Mouse (Mus musculus) embryo, embryonic 11.5 days (tissue): ENCODE data around the gene B3gat1.

Source experiments
- DNase-seq: peaks from one replicate; pipeline ENCODE4 v3.0.0-alpha.2; 2012; ENCODE audit warnings: low read depth, low spot score

B3gat1 gene

DNA sequence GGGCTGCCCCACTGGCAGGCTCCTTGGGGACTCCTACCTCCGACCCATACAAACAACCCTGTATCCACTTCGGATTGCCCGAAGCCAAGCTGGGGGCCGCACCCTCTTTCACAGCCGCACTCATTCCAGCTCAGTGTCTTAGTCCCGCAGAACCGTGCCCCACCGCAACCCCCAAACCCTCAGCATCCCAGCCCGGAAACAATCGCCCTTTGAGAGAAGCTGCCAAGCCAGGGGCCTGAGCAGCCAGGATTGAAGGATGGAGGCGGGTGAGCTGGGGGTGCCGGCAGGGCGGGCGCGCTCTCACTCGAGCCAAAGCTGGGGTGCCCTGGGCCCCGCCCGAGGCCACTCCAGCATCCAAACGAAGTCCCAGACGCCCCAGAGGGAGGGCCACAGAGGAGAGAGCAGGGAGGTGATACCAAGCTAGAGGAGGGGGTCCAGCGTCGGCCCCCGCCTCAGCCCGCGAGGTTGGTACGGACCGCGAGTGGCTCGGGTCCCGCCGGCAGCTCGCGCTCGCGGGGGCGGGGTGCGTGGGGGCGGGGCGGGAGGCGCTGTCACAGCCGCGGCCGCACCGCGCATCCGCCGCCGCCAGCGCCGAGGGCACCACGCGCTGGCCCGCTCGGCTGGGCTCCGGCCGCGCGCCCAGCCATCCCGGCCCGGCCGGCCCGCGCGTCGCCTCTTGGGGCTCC lies at the start of gene B3gat1:
Gene B3gat1, plus strand, starts transcription at position 523 of the 686 bp plus-strand sequence.
- DNase-seq = no peak

DNA sequence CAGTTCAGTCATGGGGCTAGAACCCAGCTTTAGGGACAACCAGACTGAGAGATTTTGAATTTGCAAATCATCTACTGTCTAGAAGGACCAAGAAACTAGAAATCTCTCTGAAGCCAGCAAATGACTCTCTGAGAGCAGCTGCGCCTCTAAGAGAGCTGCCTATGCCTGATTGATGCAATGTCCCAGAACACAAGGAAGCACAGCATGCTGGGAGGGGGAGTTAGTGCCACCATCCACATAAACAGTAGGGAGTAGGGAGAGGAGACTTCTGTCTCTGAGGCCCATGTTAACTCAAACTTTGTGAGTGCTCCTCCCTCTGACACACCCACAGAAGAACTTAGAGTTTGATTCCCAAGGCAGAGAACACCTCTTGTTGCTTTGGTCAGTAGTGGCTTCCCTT lies 44.4 kb upstream of the B3gat1 start:
- DNase-seq = no peak

DNA sequence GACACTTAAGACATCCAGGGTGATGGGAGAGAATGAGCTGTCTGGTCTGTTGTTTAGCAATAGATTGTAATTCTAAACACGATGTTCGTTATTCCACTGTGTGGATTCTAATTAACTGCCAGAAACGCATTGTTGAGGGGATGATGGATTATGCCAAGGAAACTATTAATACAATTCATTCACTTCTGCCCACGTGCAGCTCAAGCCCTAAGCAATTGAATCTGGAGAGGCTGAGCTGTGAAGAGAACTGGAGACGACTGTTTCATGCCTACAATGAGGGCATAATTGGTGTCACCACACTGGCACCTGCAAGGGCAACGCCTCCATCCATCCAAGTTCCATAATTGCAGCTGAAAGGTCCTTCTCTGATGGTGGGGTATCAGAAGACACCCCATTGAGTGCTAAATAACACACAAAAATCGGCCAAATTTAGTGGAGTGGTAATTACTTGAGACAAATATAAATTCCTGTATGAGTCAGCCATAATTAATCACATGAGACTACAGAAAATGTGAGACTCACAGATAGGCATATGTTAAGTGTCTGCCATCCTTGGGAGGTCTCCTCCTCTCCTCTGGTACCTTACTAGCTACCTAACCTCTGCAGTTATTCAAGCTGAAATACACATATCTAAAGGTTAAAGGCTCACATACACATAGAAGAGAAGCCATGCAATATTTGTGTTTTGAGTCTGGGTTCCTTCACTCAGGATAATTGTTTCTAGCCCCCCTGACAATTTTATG lies 43.4 kb upstream of the B3gat1 start:
- no peak for DNase-seq

DNA sequence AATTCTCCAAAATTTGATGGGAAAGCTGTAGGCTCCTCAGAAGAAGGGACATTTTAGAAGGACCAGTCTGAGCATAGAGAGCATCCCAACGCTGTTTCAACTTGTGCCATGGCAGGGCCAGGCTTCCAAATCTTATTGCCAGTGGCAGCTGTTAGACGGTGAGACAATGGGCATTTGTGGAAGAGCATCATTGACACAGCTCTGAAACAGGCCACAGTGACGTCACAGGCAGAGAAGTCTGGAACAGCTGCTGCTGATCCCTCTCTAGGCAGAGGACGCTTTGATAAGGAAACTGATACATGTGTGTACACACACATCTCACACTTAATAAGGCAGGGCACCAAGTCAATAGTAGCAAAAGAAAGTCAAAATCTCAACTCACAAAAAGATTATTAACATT lies 40.9 kb upstream of the B3gat1 start:
- no peak for DNase-seq

DNA sequence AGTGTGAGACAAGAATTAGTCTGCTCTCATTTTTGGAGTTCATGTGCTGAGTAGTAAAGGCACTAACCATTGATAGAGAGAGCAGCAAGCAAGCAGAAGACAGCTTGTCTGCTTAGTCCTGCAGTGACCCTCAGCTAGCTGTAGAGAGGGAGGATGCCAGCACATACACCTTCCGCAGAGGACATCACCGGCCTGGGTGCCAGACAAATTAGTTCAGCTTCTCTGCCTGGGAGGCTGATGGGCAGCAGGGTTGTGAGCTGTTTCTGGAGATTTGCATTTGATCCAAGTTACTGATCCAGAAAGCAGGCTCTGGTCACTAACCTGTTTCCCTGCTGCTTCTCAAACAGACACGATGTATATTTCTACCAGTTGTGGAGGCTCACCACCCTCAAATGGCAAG lies 38.9 kb upstream of the B3gat1 start:
- DNase-seq = no peak

DNA sequence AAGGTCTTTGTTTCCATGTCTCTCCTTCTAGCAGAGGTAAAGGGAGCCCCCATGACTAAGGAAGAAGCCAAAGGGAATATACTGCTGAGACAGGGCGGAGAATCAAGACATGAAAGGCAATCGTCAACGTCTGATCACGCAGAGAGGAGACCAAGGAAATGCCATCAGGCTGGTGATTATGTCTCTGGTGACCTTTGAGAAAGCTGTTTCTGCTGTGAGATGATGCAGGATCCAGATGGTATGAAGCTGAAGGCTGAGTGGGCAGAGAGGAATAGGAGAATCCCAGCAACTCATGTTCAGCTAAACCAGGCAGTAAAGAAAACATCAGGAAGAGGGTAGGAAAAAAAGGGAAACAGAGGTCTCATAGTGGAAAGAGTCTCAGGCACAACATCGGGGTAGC lies 38.4 kb upstream of the B3gat1 start:
- DNase-seq = no peak

DNA sequence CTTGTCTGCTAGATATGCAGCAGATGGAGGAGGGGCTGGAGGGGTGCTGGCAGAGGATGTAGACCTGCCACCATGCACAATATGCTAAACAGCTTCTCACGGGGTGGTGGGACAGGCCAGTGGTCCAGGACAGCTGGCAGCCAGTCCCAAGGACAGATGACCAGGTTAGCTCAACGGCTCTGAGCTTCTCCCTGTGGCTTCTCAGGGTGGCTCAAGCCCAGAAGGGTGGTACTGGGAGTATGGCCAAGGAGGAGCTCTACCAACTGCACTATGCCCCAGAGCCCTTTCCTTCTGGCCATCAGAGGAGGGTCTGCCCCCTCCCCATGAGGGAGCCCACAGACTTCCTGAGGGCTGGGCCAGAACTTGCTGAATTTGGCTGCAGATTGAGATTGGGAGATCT lies 35.2 kb upstream of the B3gat1 start:
- DNase-seq = no peak

DNA sequence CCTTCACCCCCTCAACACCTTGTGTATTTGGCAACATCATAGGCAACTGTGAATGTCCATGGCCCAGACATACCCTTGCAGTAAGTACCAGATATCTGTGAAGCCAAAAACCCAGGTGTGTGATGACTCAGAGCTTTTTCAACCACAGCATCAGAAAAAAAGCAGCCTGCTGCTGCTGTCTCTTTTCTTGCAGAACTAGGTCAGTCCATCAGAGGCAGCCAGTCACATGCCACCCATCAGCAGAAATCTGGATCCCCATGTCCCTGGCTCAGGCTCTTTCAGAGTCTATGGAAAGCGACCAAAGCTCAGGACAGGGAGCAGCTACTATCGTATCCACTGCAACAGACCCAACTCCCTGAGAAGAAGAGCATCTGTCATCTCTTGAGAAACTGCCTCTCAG lies 33.2 kb upstream of the B3gat1 start:
- DNase-seq = no peak

DNA sequence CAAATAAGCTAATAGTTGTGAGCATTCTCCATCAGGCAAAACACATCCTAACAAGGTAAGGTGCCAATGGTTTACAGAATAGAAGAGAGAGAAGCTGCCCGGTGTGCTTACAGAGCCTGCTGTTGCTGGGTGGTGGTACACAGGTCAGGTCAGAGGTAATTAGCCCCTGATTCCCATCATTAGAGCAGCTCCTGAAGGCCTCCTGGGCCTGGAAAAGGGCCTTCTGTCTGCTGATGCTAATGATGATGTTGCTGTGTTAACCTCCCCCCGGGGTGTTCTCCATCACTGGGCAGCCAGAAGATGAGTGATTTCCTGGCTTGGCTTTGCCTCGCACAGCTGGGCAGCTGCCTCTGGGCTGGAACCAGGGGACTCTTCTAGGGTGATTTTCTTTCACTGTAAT lies 15.1 kb upstream of the B3gat1 start:
- DNase-seq = no peak

DNA sequence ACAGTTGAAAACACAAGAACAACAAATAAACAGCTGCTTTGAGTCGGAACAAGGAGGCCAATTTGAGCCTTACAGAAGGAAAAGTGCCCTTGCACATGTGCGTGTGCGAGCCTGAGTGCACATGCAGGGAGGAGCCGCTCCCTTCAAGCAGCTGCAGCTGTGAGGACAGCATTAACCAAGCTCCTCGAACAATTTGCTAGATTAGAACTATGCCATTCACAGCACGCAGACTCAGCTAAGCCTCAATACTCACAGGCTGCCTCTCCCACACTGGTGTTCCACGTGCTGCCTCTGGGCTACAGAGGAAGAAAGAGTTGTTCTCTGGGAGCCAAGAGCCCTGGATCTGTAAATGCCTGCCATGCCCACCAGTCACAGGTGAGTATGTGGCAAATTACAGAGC lies 11.8 kb upstream of the B3gat1 start:
- no peak for DNase-seq

DNA sequence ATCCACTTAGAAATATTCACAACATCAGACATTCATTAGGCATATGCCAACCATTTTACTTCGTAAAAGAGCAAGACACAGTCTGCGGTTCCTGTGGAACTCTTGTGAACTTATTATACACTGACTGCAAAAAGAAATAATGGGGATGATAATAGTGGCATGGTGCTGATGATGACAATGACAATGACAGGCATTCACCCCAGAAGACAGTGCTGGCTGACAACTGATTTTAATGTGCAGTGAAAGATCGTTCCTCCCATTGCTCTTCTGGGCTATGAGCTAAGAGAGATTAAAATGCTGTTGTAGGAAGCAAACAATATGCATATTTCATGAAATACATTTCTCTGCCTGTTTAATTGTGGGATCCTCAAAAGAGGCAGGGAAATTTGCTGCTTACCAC lies 7.8 kb upstream of the B3gat1 start:
- DNase-seq = no peak

DNA sequence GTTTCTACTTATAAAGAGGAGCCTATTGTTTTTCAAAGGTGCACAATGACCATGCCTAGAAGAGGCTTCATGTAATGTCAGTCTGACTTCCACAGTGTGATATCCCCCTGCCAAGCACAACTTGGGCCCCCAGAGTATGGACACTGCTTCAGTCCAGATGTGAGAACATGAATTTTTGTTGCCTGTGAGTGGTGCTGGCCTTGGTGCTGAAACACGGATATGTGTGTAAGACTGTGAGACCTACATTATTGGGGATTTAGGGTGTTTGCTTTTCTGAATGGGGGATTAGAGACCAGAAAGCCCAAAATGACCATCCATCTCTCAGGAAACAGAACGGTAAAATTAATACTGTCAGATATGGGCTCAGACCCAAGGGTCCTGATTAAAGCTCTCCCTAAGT lies 6.1 kb upstream of the B3gat1 start:
- DNase-seq = peak; percentile 54

DNA sequence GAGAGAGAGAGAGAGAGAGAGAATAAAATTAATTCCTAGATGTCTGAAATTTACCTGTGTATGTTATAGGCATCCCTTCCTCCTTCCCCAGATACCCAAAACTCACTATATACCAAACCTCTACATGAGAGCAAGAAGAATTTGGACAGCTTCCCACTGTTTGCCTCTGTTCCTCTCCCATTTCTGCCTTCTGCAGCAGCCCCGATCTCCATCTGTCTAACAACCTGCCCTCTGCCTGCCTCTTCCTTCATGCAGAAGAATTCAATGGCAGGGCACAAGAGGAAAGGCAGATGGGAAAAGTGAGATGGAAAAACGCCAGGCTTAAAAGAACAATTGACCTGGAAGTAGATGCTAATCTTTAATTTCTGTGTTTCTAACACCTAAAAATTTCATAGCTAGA lies 5.0 kb upstream of the B3gat1 start:
- no peak for DNase-seq

DNA sequence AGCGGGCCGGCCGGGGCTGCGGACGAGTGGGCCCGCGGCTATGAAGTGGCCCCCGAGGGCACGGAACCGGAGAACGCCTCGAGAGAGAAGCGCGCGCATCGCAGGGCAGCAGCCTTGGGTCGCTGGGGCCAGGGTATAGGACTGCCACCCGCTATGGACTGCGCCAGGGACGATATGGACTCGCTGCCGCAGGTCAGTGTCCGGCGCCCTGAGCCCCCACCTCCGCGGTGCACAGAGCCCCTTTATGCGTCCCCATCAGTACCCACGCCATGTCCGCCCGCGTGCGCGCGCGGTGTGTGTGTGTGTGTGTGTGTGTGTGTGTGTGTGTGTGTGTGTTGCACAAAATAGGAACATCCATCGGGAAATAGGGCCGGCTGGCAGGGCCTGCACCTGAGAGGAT lies 458 bp downstream of the B3gat1 start:
- DNase-seq = no peak

DNA sequence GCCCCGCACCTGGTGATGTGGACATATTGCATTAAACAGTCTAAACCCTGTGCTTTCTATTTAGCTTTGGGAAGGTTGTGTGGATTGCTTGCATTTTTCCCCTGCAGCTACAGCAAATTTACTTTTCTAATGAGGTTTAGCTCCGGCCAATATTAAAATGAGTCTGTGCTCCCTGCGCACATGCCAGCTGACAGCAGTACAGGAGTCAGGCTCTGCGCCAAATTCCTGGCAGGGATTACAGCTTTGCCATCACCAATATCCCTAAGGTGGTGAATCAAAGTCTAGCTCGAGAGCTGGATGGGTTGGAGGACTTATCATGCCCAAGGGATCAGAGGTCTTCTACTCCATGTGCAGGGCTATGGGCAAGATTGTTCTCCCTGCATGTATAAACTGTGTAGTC lies 3.6 kb downstream of the B3gat1 start:
- DNase-seq = no peak

DNA sequence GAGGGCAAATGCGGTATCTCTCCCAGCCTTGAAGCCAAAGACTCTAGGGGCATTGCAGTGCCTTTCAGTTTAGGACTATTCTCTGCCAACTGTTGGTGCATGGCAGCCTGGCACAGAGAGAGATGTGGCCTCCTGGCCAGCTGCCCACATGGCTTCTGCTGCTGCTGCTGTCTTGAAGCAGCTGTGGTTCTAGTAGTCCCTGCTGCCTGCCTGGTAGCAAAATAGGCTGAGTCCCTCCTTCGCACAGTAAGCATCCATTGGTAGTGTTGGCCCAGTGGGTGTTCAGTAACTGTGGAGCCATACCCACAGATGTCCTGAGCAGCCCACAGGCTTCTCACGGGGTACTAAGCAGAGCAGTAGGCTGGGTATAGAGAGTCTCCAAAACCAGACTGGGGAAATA lies 9.3 kb downstream of the B3gat1 start:
- no peak for DNase-seq

DNA sequence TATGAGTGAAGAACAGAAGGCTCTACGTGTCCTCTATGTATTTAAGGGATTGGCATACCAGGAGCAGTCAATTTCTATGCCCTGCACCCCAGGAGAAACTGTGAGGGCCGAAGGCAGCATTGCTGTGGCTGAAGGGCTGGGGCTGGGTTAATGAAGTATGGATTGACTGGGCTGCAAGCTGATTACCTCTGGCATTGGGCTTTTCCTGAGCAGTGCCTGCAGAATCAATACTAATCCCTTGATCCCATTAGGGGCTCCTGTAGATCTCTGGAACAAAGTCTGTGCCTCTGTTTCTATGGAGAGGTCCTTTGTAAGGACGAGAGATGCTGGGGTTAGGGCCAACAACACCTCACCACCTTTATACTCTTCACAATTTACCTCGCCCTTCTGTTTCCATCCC lies 13.6 kb downstream of the B3gat1 start:
- no peak for DNase-seq

DNA sequence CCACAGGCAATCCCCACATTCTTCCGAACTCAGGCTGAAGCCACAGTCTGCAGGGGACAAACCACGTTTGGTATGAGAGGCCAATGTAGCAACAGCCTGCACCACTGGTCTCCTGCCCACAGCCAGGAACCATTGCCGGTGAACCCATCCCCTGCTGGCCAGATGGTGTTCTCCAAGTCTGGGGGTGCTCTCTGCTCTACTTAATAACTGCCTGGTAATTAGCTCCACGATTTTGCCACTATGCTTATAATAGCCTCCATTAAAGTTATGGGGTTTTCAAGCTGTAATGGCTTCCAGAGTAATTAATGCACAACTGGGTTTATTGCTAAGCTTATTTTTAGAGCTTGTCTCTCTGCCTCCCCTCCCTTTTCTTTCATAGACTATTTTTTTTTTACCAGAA lies 15.4 kb downstream of the B3gat1 start:
- DNase-seq = no peak

DNA sequence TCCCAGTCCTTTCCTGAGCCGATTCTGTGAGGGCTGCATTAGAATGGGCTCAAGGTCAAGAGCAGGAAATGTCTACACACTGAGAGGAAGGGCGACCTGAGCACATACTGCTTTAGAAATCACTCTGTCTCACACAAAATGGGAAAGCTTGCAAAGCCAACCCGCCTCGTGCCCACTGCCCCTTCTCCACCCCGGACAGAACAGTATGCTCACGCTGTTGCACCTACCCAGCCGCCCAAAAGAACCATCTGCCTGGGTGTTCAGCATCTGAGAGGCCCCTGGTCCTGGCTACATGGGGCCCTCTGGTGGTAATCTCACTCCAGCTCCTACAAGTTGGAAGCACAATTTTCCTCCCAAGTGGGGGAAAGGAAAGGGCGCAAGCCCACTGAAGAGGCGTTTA lies 26.6 kb downstream of the B3gat1 start:
- DNase-seq = peak; percentile 5

DNA sequence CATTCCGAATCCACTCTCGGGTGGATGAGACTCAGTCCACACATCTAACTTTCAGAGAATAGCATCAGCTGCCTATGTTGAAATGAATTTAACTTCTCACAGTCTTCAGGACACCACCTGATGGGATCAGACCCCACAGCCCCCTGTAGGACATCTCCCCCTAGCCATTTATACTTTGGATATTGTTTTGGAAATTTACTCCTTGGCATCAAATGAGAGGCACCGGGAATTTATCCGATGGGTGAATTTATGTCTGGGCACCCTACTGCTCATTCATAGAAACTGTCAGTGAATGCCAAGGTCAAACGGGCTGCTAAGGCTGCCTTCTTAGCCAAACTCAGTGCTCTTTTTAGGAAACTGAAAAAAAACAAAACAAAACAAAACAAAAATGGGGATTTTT lies 27.0 kb downstream of the B3gat1 start:
- no peak for DNase-seq

DNA sequence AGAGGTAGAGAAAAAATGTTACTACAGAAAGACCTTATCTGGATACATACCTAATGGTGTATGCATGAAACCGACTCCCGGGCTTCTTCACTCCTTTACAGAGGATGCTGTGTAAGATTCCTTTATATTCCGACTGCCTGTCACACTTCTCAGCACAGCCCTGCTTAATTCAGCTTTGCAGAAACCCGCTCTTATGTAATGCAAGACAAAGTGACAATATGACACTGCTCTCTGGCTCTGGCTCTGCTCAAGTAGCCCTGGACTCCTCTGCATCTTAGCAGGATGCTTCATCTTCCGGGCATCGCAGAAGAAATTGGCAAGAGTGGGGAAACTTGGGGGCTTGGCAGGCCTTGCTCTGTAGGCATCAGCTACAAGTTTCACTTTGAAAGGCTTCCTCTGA lies 28.9 kb downstream of the B3gat1 start:
- no peak for DNase-seq

DNA sequence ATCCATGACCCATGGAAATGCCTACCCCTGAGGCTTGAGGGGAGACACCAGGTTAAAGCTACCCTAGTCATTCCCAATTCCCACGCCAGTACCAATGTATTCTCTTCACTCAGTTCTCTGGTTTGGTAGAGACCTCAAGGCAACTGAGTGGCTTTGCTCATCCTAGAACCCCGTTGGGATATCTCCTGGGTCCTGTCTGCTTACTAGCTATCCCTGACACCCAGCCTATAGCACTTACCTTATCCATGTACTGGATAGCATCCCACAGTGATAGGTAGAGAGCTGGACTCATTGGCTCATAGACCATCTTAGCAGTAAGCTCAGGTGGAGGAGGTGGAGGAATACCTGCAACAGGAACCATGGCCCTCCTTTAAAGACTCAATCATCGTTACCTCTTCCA lies 34.7 kb downstream of the B3gat1 start:
- no peak for DNase-seq

DNA sequence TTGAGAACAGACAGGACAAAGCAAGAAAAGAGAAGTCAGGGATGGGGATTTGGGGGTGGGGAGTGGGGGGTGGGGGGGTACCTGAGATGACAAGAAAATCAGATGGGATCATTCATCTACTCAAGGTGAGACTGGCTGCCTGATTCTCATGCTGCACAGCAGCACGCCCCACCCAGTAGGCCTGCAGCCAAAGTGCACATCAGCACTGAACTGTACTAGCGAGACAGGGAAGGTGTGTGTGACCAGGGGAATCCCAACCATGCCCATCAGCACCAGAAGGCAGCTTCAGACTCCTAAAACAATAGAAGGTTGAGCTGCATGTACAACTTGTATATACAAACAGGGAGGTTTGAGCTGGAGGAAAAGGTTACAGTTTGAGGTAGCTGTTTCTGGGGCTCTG lies 42.2 kb downstream of the B3gat1 start:
- no peak for DNase-seq
